Mouse (Mus musculus) small intestine, adult 2 months (tissue): ENCODE results near the gene Gm48552.

Experiments
- CTCF ChIP-seq: fragments of 200-500 bp; IDR thresholded peaks from 2 replicates; pipeline ENCODE4 v1.5.1; 2012; ENCODE audit warnings: low read depth, mild to moderate bottlenecking, control low read depth, inconsistent platforms, low read length, moderate library complexity, mixed read lengths; ENCODE audit not compliant: insufficient replicate concordance, insufficient read length; ENCODE audit errors: extremely low read depth
- POLR2A ChIP-seq: fragments of 200-500 bp; IDR thresholded peaks from 2 replicates; pipeline ENCODE4 v1.6.1; 2012; ENCODE audit warnings: low read depth, mild to moderate bottlenecking, control low read depth, inconsistent platforms, low read length, moderate library complexity

GRCm38 (mm10) chr10:81392270-81392669 is 3.5 kb downstream of the Gm48552 start:
- no peak; the same call in 1 of the 2 replicates for TF ChIP-seq POLR2A
- TF ChIP-seq CTCF: no peak
